Mouse (Mus musculus) myocyte (in vitro differentiated cells): ENCODE measurements around the gene Enpp1. TPM values are rescaled to one million over a fixed set of nuclear protein-coding genes. Genes with fewer than 3 reads are reported as not detected.

Experiments used
- H3K27me3 ChIP-seq: one replicate; pipeline ENCODE4 v1.6.1; 2011; ENCODE audit not compliant: control insufficient read depth, insufficient read depth, insufficient read length
- H3K36me3 ChIP-seq: one replicate; pipeline ENCODE4 v1.6.1; 2011; ENCODE audit not compliant: control insufficient read depth, insufficient read depth
- H3K4me2 ChIP-seq: one replicate; pipeline ENCODE4 v1.6.1; 2011; ENCODE audit warnings: low read depth, control low read depth
- H3K4me3 ChIP-seq: one replicate; pipeline ENCODE4 v1.5.1; 2011; ENCODE audit warnings: mild to moderate bottlenecking, control low read depth, moderate library complexity
- H3K79me2 ChIP-seq: one replicate; pipeline ENCODE4 v1.6.1; 2011; ENCODE audit not compliant: control insufficient read depth, insufficient read depth
- H3ac ChIP-seq: one replicate; pipeline ENCODE4 v1.6.1; 2011; ENCODE audit not compliant: control insufficient read depth, insufficient read length
- CEBPB ChIP-seq: IDR thresholded peaks from 2 replicates; pipeline ENCODE4 v1.6.1; 2011; ENCODE audit warnings: mild to moderate bottlenecking, moderate library complexity; ENCODE audit not compliant: poor library complexity, insufficient read depth, severe bottlenecking
- E2F4 ChIP-seq: IDR thresholded peaks from one replicate; pipeline ENCODE4 v1.6.1; 2011; ENCODE audit warnings: mild to moderate bottlenecking, control low read depth, moderate library complexity; ENCODE audit not compliant: insufficient read depth
- MAX ChIP-seq: IDR thresholded peaks from one replicate; pipeline ENCODE4 v1.6.1; 2011; ENCODE audit warnings: low read depth, mild to moderate bottlenecking, control low read depth
- MYOD1 ChIP-seq, 3 experiments: IDR thresholded peaks; one replicate each; pipeline ENCODE4 v1.6.1; 2011; ENCODE audit warnings: control low read depth in 2 of 3, low read depth in 2 of 3, mild to moderate bottlenecking in 2 of 3, moderate library complexity in 1 of 3; ENCODE audit not compliant: insufficient read length in 2 of 3, control insufficient read depth in 1 of 3
- MYOG ChIP-seq, 3 experiments: IDR thresholded peaks; one replicate each; pipeline ENCODE4 v1.6.1; 2011; ENCODE audit warnings: control low read depth in 2 of 3, low read depth in 2 of 3, mild to moderate bottlenecking in 2 of 3; ENCODE audit not compliant: insufficient read length in 2 of 3, control insufficient read depth in 1 of 3, insufficient read depth in 1 of 3
- POLR2A ChIP-seq: IDR thresholded peaks from one replicate; pipeline ENCODE4 v1.6.1; 2011; ENCODE audit warnings: low read depth, mild to moderate bottlenecking, control low read depth, moderate library complexity; ENCODE audit not compliant: insufficient read length
- POLR2AphosphoS2 ChIP-seq: IDR thresholded peaks from one replicate; pipeline ENCODE4 v1.6.1; 2011; ENCODE audit warnings: low read depth, control low read depth; ENCODE audit not compliant: insufficient read length
- REST ChIP-seq: IDR thresholded peaks from one replicate; pipeline ENCODE4 v1.6.1; 2011; ENCODE audit warnings: mild to moderate bottlenecking, control low read depth, moderate library complexity; ENCODE audit not compliant: insufficient read depth, insufficient read length
- SRF ChIP-seq: IDR thresholded peaks from one replicate; pipeline ENCODE4 v1.6.1; 2011; ENCODE audit warnings: low read depth; ENCODE audit not compliant: control insufficient read depth, insufficient read length
- TCF12 ChIP-seq: IDR thresholded peaks from one replicate; pipeline ENCODE4 v1.6.1; 2011; ENCODE audit warnings: mild to moderate bottlenecking, control low read depth; ENCODE audit not compliant: poor library complexity, insufficient read depth, severe bottlenecking
- TCF3 ChIP-seq: IDR thresholded peaks from one replicate; pipeline ENCODE4 v1.6.1; 2011; ENCODE audit warnings: low read depth, control low read depth; ENCODE audit not compliant: insufficient read length
- USF1 ChIP-seq: IDR thresholded peaks from one replicate; pipeline ENCODE4 v1.6.1; 2011; ENCODE audit warnings: low read depth, mild to moderate bottlenecking, control low read depth, moderate library complexity
- polyA plus RNA-seq: library from polyadenylated mRNA; unstranded; fragments of >200 nt; fragmentation: generic; extraction: Trizol; gene quantifications from one replicate; pipeline ENCODE4 v1.2.1, GENCODE M21; 2012; ENCODE audit warnings: missing spikeins

Enpp1 gene
- polyA plus RNA-seq, 1 experiment, result 2.6 TPM

- Histone ChIP-seq H3K79me2 (no peaks in the 10 kb centered on the region), H3K36me3 (no peaks in the 10 kb centered on the region), H3ac (no peak overlapping the region), H3K4me2 (peak overlapping the region; percentile 59), H3K27me3 (no peaks in the 10 kb centered on the region), H3K4me3 (peak overlapping the region; percentile 44)
- TF ChIP-seq TCF12, result peak; percentile 29
- TF ChIP-seq USF1, result no peak
- no peak for TF ChIP-seq CEBPB
- no peak for TF ChIP-seq REST
- no peak for TF ChIP-seq POLR2A
- TF ChIP-seq E2F4, result no peak
- peak in 2 of 3 experiments; percentile 35 to 54 for TF ChIP-seq MYOD1 (IDR thresholded peaks at IDR 0.05; ENCODE audit: control insufficient read depth in 1 of 3, insufficient read length in 2 of 3, low read depth in 2 of 3)
- TF ChIP-seq MYOG (IDR thresholded peaks at IDR 0.05; ENCODE audit: control insufficient read depth in 1 of 3, insufficient read depth in 1 of 3, insufficient read length in 2 of 3, low read depth in 2 of 3), result peak in 1 of 3 experiments; percentile 69
- peak; percentile 59 for TF ChIP-seq SRF
- TF ChIP-seq MAX, result no peak
- no peak for TF ChIP-seq TCF3
These were observed 115.1 kb downstream of the Enpp1 start for GRCm38 (mm10) chr10:24596869-24597339.

GRCm38 (mm10) chr10:24596003-24596868 is 115.7 kb downstream of the Enpp1 start:
- Histone ChIP-seq H3K79me2 (no peaks in the 10 kb centered on the region), H3K4me3 (peak overlapping the region; percentile 44), H3K4me2 (peak overlapping the region; percentile 59), H3K36me3 (no peaks in the 10 kb centered on the region), H3ac (peak overlapping the region; percentile 11), H3K27me3 (no peaks in the 10 kb centered on the region)
- TF ChIP-seq E2F4 (no peak), MYOG (IDR thresholded peaks at IDR 0.05; ENCODE audit: control insufficient read depth in 1 of 3, insufficient read depth in 1 of 3, insufficient read length in 2 of 3, low read depth in 2 of 3) (peak in 1 of 3 experiments; percentile 16)

- TF ChIP-seq SRF (no peak), MYOD1 (IDR thresholded peaks at IDR 0.05; ENCODE audit: control insufficient read depth in 1 of 3, insufficient read length in 2 of 3, low read depth in 2 of 3) (peak in 2 of 3 experiments; percentile 2 to 65), USF1 (no peak), MYOG (IDR thresholded peaks at IDR 0.05; ENCODE audit: control insufficient read depth in 1 of 3, insufficient read depth in 1 of 3, insufficient read length in 2 of 3, low read depth in 2 of 3) (peak in 2 of 3 experiments; percentile 38 to 65), TCF12 (no peak), POLR2A (peak; percentile 60)
- Histone ChIP-seq H3K27me3 (no peaks in the 10 kb centered on the region), H3K36me3 (no peaks in the 10 kb centered on the region), H3K4me3 (peak within 1 kb of the TSS; percentile 44), H3ac (peak within 1 kb of the TSS; percentile 11), H3K4me2 (peak within 1 kb of the TSS; percentile 59), H3K79me2 (no peaks in the 10 kb centered on the region)
These were observed 116.5 kb downstream of the Enpp1 start, which contains the start of gene Ccn2 for GRCm38 (mm10) chr10:24595250-24596002. Gene Ccn2, plus strand, starts transcription at chr10:24595442.

GRCm38 (mm10) chr10:24593556-24593955 is 118.4 kb downstream of the Enpp1 start:
- Histone ChIP-seq H3K4me2 (no peak overlapping the region), H3ac (no peak overlapping the region), H3K79me2 (no peaks in the 10 kb centered on the region), H3K4me3 (no peak overlapping the region), H3K27me3 (no peaks in the 10 kb centered on the region), H3K36me3 (no peaks in the 10 kb centered on the region)
- TF ChIP-seq REST (no peak), CEBPB (no peak), POLR2AphosphoS2 (no peak), MYOG (IDR thresholded peaks at IDR 0.05; ENCODE audit: control insufficient read depth in 1 of 3, insufficient read depth in 1 of 3, insufficient read length in 2 of 3, low read depth in 2 of 3) (no peak), TCF12 (no peak), POLR2A (no peak), MYOD1 (IDR thresholded peaks at IDR 0.05; ENCODE audit: control insufficient read depth in 1 of 3, insufficient read length in 2 of 3, low read depth in 2 of 3) (no peak), USF1 (no peak), E2F4 (no peak), TCF3 (no peak), SRF (no peak), MAX (no peak)

GRCm38 (mm10) chr10:24592969-24593368 is 119.0 kb downstream of the Enpp1 start:
- Histone ChIP-seq H3K36me3 (no peaks in the 10 kb centered on the region), H3ac (no peak overlapping the region), H3K4me3 (no peak overlapping the region), H3K79me2 (no peaks in the 10 kb centered on the region), H3K4me2 (no peak overlapping the region), H3K27me3 (no peaks in the 10 kb centered on the region)
- TF ChIP-seq E2F4, result no peak
- TF ChIP-seq TCF3, result no peak
- TF ChIP-seq TCF12, result no peak
- TF ChIP-seq MAX, result no peak
- TF ChIP-seq SRF, result no peak
- TF ChIP-seq POLR2AphosphoS2, result no peak
- no peak for TF ChIP-seq CEBPB
- no peak for TF ChIP-seq MYOD1 (IDR thresholded peaks at IDR 0.05; ENCODE audit: control insufficient read depth in 1 of 3, insufficient read length in 2 of 3, low read depth in 2 of 3)
- TF ChIP-seq POLR2A, result no peak
- TF ChIP-seq MYOG (IDR thresholded peaks at IDR 0.05; ENCODE audit: control insufficient read depth in 1 of 3, insufficient read depth in 1 of 3, insufficient read length in 2 of 3, low read depth in 2 of 3), result no peak
- TF ChIP-seq USF1, result no peak
- TF ChIP-seq REST, result no peak
